ENCODE assay signal across 9 mouse cellular contexts in the genomic region with DNA sequence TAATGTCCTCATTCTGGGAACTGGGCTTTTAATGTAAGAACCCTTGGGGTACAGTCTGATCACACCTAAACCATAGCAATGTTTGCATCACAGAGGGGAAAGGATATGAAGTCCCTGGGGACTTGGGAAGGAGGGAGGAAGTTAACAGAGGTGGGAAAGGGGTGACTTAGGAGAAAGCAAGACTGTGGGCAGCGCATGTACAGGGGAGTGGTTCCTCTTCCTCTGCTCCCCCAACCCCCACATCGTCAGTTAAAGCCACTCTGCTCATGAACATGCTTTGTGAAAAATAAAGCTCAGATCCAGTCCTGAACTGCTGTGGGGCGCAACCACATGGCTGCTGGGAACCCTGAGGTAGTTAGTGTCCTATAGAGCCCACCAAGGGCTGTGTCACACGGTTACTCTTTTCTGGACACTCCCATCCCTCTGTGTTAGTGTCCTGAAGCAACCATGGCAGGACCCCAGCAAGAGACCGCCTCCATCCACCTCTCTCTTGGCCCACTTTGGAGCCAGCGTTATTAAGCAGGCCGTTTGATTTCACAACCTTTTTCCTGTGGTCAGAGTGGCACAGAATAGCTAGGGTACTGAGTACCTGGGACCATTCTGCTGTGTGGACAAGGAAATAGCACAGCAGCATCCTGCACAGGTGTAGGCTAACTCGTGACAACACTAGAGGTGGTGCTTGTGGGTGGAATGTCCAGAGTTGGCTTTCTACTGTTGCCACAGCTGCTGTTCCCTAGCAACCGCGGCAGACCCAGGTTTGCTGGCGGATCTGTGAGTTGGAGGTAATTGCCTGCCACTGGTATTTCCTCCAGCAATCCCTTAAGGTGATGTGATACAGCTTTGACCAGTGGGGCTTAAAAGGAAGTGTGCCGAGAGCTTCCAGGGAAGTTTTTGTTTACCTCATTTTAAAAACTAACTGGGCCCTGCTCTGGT. TPM values are rescaled to one million over a fixed set of nuclear protein-coding genes. Genes with fewer than 3 reads are reported as not detected.
A peak's percentile ranks its signal among the peaks of the same experiment; 100 is the strongest.
DNase-seq lines count a peak whose midpoint lies in the region; ATAC-seq lines count a peak whose summit lies in the region.
"Had no signal": no experiment of that assay in that cellular context is flagged by ENCODE, and none has a peak within 500 bp of the region (broad histone marks: within the 10 kb centered on the region; RNA-seq: fewer than 3 reads in every experiment).

No protein-coding gene starts in this region.

- H3K36me3 ChIP-seq in lung, embryonic 15.5 days = no peaks in the 10 kb centered on the region
- H3K36me3 ChIP-seq in heart, embryonic 10.5 days = no peaks in the 10 kb centered on the region

- no peak overlapping the region for H3K9ac ChIP-seq in lung, embryonic 15.5 days

- DNase-seq in right cerebral cortex, postnatal 25 days = peak; percentile 18
- no peak for DNase-seq in right cerebral cortex, postnatal 14 days
- peak; percentile 65 for DNase-seq in kidney, adult 18-20 months
- DNase-seq in thymus, postnatal 0 days (ENCODE audit: low spot score) = no peak
- DNase-seq in heart, embryonic 10.5 days (ENCODE audit: low spot score) = no peak
- no peak for DNase-seq in layer of hippocampus, postnatal 14 days (ENCODE audit: low spot score in 2 of 2)

- ATAC-seq in lung, embryonic 15.5 days (ENCODE audit: borderline replicate concordance, extremely low read depth, low FRiP score, low TSS enrichment) = peak; percentile 47; the same call in 1 of the 2 replicates
- ATAC-seq in megakaryocyte-erythroid progenitor cell, adult 5-6 weeks (replicated peaks; ENCODE audit: low FRiP score, low TSS enrichment, poor library complexity, severe bottlenecking) = no peak

- no peaks in the 10 kb centered on the region for H3K9me3 ChIP-seq in lung, embryonic 15.5 days
- H3K9me3 ChIP-seq in heart, embryonic 10.5 days = no peaks in the 10 kb centered on the region

- H3K4me1 ChIP-seq in lung, embryonic 15.5 days = peaks cover 24% of the 10 kb centered on the region
- H3K4me1 ChIP-seq in heart, embryonic 10.5 days = peaks cover 22% of the 10 kb centered on the region

- no peak overlapping the region for H3K4me3 ChIP-seq in lung, embryonic 15.5 days
- H3K4me3 ChIP-seq in heart, embryonic 10.5 days = no peak overlapping the region
- H3K4me3 ChIP-seq: erythroblast, embryonic 14.5 days had no signal

- no peak overlapping the region for H3K4me2 ChIP-seq in lung, embryonic 15.5 days

- H3K27ac ChIP-seq in lung, embryonic 15.5 days = peak overlapping the region; percentile 44
- H3K27ac ChIP-seq in heart, embryonic 10.5 days = no peak overlapping the region

- H3K27me3 ChIP-seq in lung, embryonic 15.5 days = no peaks in the 10 kb centered on the region
- no peaks in the 10 kb centered on the region for H3K27me3 ChIP-seq in heart, embryonic 10.5 days (ENCODE audit: insufficient read depth, poor library complexity, severe bottlenecking)

- 44% methylated on average over 12 of the region's 12 CpGs for WGBS in lung, embryonic 15.5 days
- WGBS in heart, embryonic 10.5 days = 64% methylated on average over 12 of the region's 12 CpGs

RNA-seq across cellular contexts. Expression of gene Cpeb4, which starts 50.3 kb away (rescaled TPM):
- 2.9 and 3.3 TPM in 2 replicates for polyA plus RNA-seq in lung, embryonic 15.5 days (2015; fragmentation: Nextera tagmentation; extraction: Ambion mirVana)
- polyA plus RNA-seq in thymus, postnatal 0 days (2015; fragmentation: Nextera tagmentation; extraction: Ambion mirVana) = 3.8 and 4.9 TPM in 2 replicates
- 5.4 and 8.3 TPM in 2 replicates for polyA plus RNA-seq in heart, embryonic 10.5 days (2016; fragmentation: Nextera tagmentation; extraction: Ambion mirVana)
- total RNA-seq in layer of hippocampus, postnatal 14 days (2021) = 100 to 1,000 TPM; 125 to 140 TPM
- 9.9 and 10.2 TPM in 2 replicates for total RNA-seq in megakaryocyte-erythroid progenitor cell, adult 5-6 weeks (2014; fragmentation: Nextera tagmentation)
- total RNA-seq in megakaryocyte-erythroid progenitor cell, adult 5-6 weeks (2017) = 8.7 and 13.2 TPM in 2 replicates

Comparison
In these comparisons a context has a peak if more than half of its experiments do, and no peak if none do; other contexts are left out.
1. DNase-seq: peak in right cerebral cortex, postnatal 25 days (single experiment) and kidney, adult 18-20 months (single experiment); none in right cerebral cortex, postnatal 14 days (single experiment), thymus, postnatal 0 days (single experiment), heart, embryonic 10.5 days (single experiment) and layer of hippocampus, postnatal 14 days (0 of 2).